Comparison of ENCODE assay signal across 9 mouse cellular contexts in genomic region chr4:57202660-57203361, GRCm38 (mm10). TPM values are rescaled to one million over a fixed set of nuclear protein-coding genes. Genes with fewer than 3 reads are reported as not detected.
A peak's percentile ranks its signal among the peaks of the same experiment; 100 is the strongest.
DNase-seq lines count a peak whose midpoint lies in the region; ATAC-seq and TF ChIP-seq lines count a peak whose summit lies in the region.
"Had no signal": no experiment of that assay in that cellular context is flagged by ENCODE, and none has a peak within 500 bp of the region (broad histone marks: within the 10 kb centered on the region; RNA-seq: fewer than 3 reads in every experiment).

No protein-coding gene starts in this region.

- no peak for TF ChIP-seq POLR2A in kidney, adult 2 months (IDR thresholded peaks at IDR 0.05; ENCODE audit: low read depth, low read length)

- H3K27me3 ChIP-seq in midbrain, postnatal 0 days (ENCODE audit: insufficient read depth, low read length) = no peaks in the 10 kb centered on the region
- no peaks in the 10 kb centered on the region for H3K27me3 ChIP-seq in midbrain, embryonic 13.5 days
- no peaks in the 10 kb centered on the region for H3K27me3 ChIP-seq in heart, postnatal 0 days (ENCODE audit: control insufficient read depth, insufficient read depth, low read length)
- H3K27me3 ChIP-seq in stomach, postnatal 0 days (ENCODE audit: control insufficient read depth, insufficient read depth, low read length) = no peaks in the 10 kb centered on the region
- H3K27me3 ChIP-seq in hindbrain, embryonic 12.5 days = no peaks in the 10 kb centered on the region
- H3K27me3 ChIP-seq in kidney, adult 2 months (replicated peaks; ENCODE audit: control insufficient read depth, insufficient read depth, low read length) = no peaks in the 10 kb centered on the region
- H3K27me3 ChIP-seq: liver, embryonic 13.5 days had no signal

- ATAC-seq in midbrain, postnatal 0 days (ENCODE audit: low FRiP score) = no peak
- ATAC-seq in midbrain, embryonic 13.5 days = no peak
- no peak for ATAC-seq in heart, postnatal 0 days (ENCODE audit: insufficient read depth, low read depth)
- ATAC-seq in stomach, postnatal 0 days (ENCODE audit: low FRiP score, low TSS enrichment) = peak; percentile 88
- no peak for ATAC-seq in granulocyte monocyte progenitor cell, adult 5-6 weeks (replicated peaks; ENCODE audit: poor library complexity, severe bottlenecking)
- no peak for ATAC-seq in hindbrain, embryonic 12.5 days (ENCODE audit: low FRiP score)

- no peak overlapping the region for H3K4me2 ChIP-seq in midbrain, postnatal 0 days (ENCODE audit: low read depth, low read length, poor library complexity, severe bottlenecking)
- H3K4me2 ChIP-seq in midbrain, embryonic 13.5 days (replicated peaks) = no peak overlapping the region
- H3K4me2 ChIP-seq in heart, postnatal 0 days (ENCODE audit: low read depth, low read length) = no peak overlapping the region
- H3K4me2 ChIP-seq in stomach, postnatal 0 days (replicated peaks; ENCODE audit: low read depth) = no peak overlapping the region
- H3K4me2 ChIP-seq in hindbrain, embryonic 12.5 days (replicated peaks) = no peak overlapping the region
- H3K4me2 ChIP-seq: liver, embryonic 13.5 days had no signal

- no peaks in the 10 kb centered on the region; the same call in 1 of the 2 replicates for H3K9me3 ChIP-seq in midbrain, postnatal 0 days (ENCODE audit: low read length)
- peaks cover 12% of the 10 kb centered on the region; the same call in 1 of the 2 replicates for H3K9me3 ChIP-seq in midbrain, embryonic 13.5 days
- H3K9me3 ChIP-seq in heart, postnatal 0 days (replicated peaks; ENCODE audit: control insufficient read depth, low read length) = 0 out of 2 replicates have a peak, but pooled peaks cover 8% of the 10 kb centered on the region
- H3K9me3 ChIP-seq in stomach, postnatal 0 days (ENCODE audit: control insufficient read depth, low read length) = no peaks in the 10 kb centered on the region
- H3K9me3 ChIP-seq in hindbrain, embryonic 12.5 days (replicated peaks) = peaks cover 10% of the 10 kb centered on the region
- H3K9me3 ChIP-seq: liver, embryonic 13.5 days had no signal

- H3K36me3 ChIP-seq in midbrain, postnatal 0 days (ENCODE audit: insufficient read depth, low read length) = no peaks in the 10 kb centered on the region
- H3K36me3 ChIP-seq in midbrain, embryonic 13.5 days = no peaks in the 10 kb centered on the region
- 0 out of 2 replicates have a peak, but pooled peaks cover 7% of the 10 kb centered on the region for H3K36me3 ChIP-seq in heart, postnatal 0 days (replicated peaks; ENCODE audit: control insufficient read depth, insufficient read depth, low read length)
- no peaks in the 10 kb centered on the region for H3K36me3 ChIP-seq in stomach, postnatal 0 days (ENCODE audit: control insufficient read depth, insufficient read depth, low read length)
- H3K36me3 ChIP-seq in hindbrain, embryonic 12.5 days = no peaks in the 10 kb centered on the region
- peaks cover 2% of the 10 kb centered on the region; the same call in 1 of the 2 replicates for H3K36me3 ChIP-seq in kidney, adult 2 months (ENCODE audit: control insufficient read depth, insufficient read depth, low read length)
- H3K36me3 ChIP-seq: liver, embryonic 13.5 days had no signal

- DNase-seq in midbrain, postnatal 0 days (ENCODE audit: low spot score) = peak; percentile 26
- peak; percentile 33 for DNase-seq in embryo, embryonic 11 days
- no peak for DNase-seq in heart, postnatal 0 days (ENCODE audit: low spot score)
- peak; percentile 55 for DNase-seq in stomach, postnatal 0 days (ENCODE audit: low spot score)
- no peak for DNase-seq in kidney, adult 2 months
- DNase-seq: liver, embryonic 13.5 days had no signal

- no peak overlapping the region for H3K4me3 ChIP-seq in midbrain, postnatal 0 days (ENCODE audit: low read depth, low read length)
- no peak overlapping the region for H3K4me3 ChIP-seq in midbrain, embryonic 13.5 days (replicated peaks)
- H3K4me3 ChIP-seq in heart, postnatal 0 days (ENCODE audit: low read depth, low read length) = no peak overlapping the region
- no peak overlapping the region for H3K4me3 ChIP-seq in stomach, postnatal 0 days (ENCODE audit: low read depth, low read length)
- H3K4me3 ChIP-seq in hindbrain, embryonic 12.5 days = no peak overlapping the region
- H3K4me3 ChIP-seq in kidney, adult 2 months (ENCODE audit: insufficient read depth, low read depth, low read length) = no peak overlapping the region
- H3K4me3 ChIP-seq: liver, embryonic 13.5 days had no signal

- TF ChIP-seq EP300 in heart, postnatal 0 days (IDR thresholded peaks at IDR 0.05; ENCODE audit: low read depth) = no peak
- TF ChIP-seq EP300 in stomach, postnatal 0 days (optimal IDR thresholded peaks at IDR 0.05) = no peak

- H3K27ac ChIP-seq in midbrain, postnatal 0 days (ENCODE audit: low read depth, low read length) = no peak overlapping the region
- H3K27ac ChIP-seq in midbrain, embryonic 13.5 days = no peak overlapping the region
- peak overlapping the region; percentile 8; the same call in 1 of the 2 replicates for H3K27ac ChIP-seq in heart, postnatal 0 days (ENCODE audit: low read depth)
- peak overlapping the region; percentile 54 for H3K27ac ChIP-seq in stomach, postnatal 0 days (replicated peaks)
- H3K27ac ChIP-seq in hindbrain, embryonic 12.5 days = no peak overlapping the region
- no peak overlapping the region for H3K27ac ChIP-seq in kidney, adult 2 months (ENCODE audit: insufficient read depth, low read depth, low read length)
- H3K27ac ChIP-seq: liver, embryonic 13.5 days had no signal

- peak; percentile 22 for TF ChIP-seq CTCF in midbrain, postnatal 0 days (IDR thresholded peaks at IDR 0.05)
- TF ChIP-seq CTCF in heart, postnatal 0 days (IDR thresholded peaks at IDR 0.05; ENCODE audit: low read depth) = no peak
- peak; percentile 53 for TF ChIP-seq CTCF in stomach, postnatal 0 days (IDR thresholded peaks at IDR 0.05; ENCODE audit: low read depth)
- no peak for TF ChIP-seq CTCF in kidney, adult 2 months (conservative IDR thresholded peaks at IDR 0.05; ENCODE audit: insufficient read depth, insufficient read length, low read depth, low read length)

- 71% methylated on average over 10 of the region's 10 CpGs for WGBS in midbrain, postnatal 0 days
- WGBS in midbrain, embryonic 13.5 days = 77% methylated on average over 10 of the region's 10 CpGs
- 41% methylated on average over 10 of the region's 10 CpGs for WGBS in heart, postnatal 0 days
- WGBS in stomach, postnatal 0 days = 38% methylated on average over 10 of the region's 10 CpGs
- WGBS in hindbrain, embryonic 12.5 days = 62% methylated on average over 10 of the region's 10 CpGs
- 61% methylated on average over 10 of the region's 10 CpGs for WGBS in kidney, adult 2 months

- no peak overlapping the region for H3K9ac ChIP-seq in midbrain, postnatal 0 days (replicated peaks; ENCODE audit: low read length, poor library complexity, severe bottlenecking)
- H3K9ac ChIP-seq in midbrain, embryonic 13.5 days (replicated peaks) = no peak overlapping the region
- no peak overlapping the region for H3K9ac ChIP-seq in heart, postnatal 0 days (replicated peaks; ENCODE audit: low read depth, low read length)
- H3K9ac ChIP-seq in stomach, postnatal 0 days (ENCODE audit: low read length) = no peak overlapping the region
- H3K9ac ChIP-seq in hindbrain, embryonic 12.5 days = no peak overlapping the region
- H3K9ac ChIP-seq: liver, embryonic 13.5 days had no signal

- no peaks in the 10 kb centered on the region for H3K4me1 ChIP-seq in midbrain, postnatal 0 days (ENCODE audit: insufficient read depth, low read length)
- no peaks in the 10 kb centered on the region for H3K4me1 ChIP-seq in midbrain, embryonic 13.5 days (replicated peaks)
- H3K4me1 ChIP-seq in heart, postnatal 0 days (ENCODE audit: control insufficient read depth, insufficient read depth) = no peaks in the 10 kb centered on the region
- no peaks in the 10 kb centered on the region for H3K4me1 ChIP-seq in stomach, postnatal 0 days (replicated peaks; ENCODE audit: control insufficient read depth, insufficient read depth)
- H3K4me1 ChIP-seq in hindbrain, embryonic 12.5 days = peaks cover 12% of the 10 kb centered on the region; the same call in 1 of the 2 replicates
- no peaks in the 10 kb centered on the region for H3K4me1 ChIP-seq in kidney, adult 2 months (ENCODE audit: control insufficient read depth, insufficient read depth, low read length)
- H3K4me1 ChIP-seq: liver, embryonic 13.5 days had no signal

RNA-seq across cellular contexts. Expression of gene Epb41l4b, which starts 59.6 kb away (rescaled TPM):
- total RNA-seq in midbrain, postnatal 0 days (2014; rRNA removed) = 12.3 and 14.9 TPM in 2 replicates
- 3.1 and 3.2 TPM in 2 replicates for polyA plus RNA-seq in midbrain, postnatal 0 days (2015; fragmentation: Nextera tagmentation; extraction: Ambion mirVana)
- polyA plus RNA-seq in midbrain, embryonic 13.5 days (2015; fragmentation: Nextera tagmentation; extraction: Ambion mirVana) = 1.9 and 2.3 TPM in 2 replicates
- total RNA-seq in heart, postnatal 0 days (2014; rRNA removed; ENCODE audit: low replicate concordance) = 0.19 and 3.1 TPM in 2 replicates
- polyA plus RNA-seq in heart, postnatal 0 days (2015; fragmentation: Nextera tagmentation; extraction: Ambion mirVana) = 0.34 and 0.37 TPM in 2 replicates
- polyA plus RNA-seq in stomach, postnatal 0 days (2015; fragmentation: Nextera tagmentation; extraction: Ambion mirVana) = 23.0 and 23.5 TPM in 2 replicates
- 4.5 and 12.7 TPM in 2 replicates for total RNA-seq in granulocyte monocyte progenitor cell, adult 5-6 weeks (2014; fragmentation: Nextera tagmentation)
- 1.8 and 2.5 TPM in 2 replicates for total RNA-seq in granulocyte monocyte progenitor cell, adult 5-6 weeks (2017)
- polyA plus RNA-seq in hindbrain, embryonic 12.5 days (2016; fragmentation: Nextera tagmentation; extraction: Ambion mirVana) = 1.5 and 2.0 TPM in 2 replicates
- 15.8 and 17.9 TPM in 2 replicates for polyA plus RNA-seq in kidney, adult 2 months (2012; rRNA removed)

Comparison
In these comparisons a context has a peak if more than half of its experiments do, and no peak if none do; other contexts are left out.
1. DNase-seq: peak in midbrain, postnatal 0 days (single experiment), embryo, embryonic 11 days (single experiment) and stomach, postnatal 0 days (single experiment); none in heart, postnatal 0 days (single experiment) and kidney, adult 2 months (single experiment).
2. H3K27ac ChIP-seq: peak in heart, postnatal 0 days (single experiment) and stomach, postnatal 0 days (single experiment); none in midbrain, postnatal 0 days (single experiment), midbrain, embryonic 13.5 days (single experiment), hindbrain, embryonic 12.5 days (single experiment) and kidney, adult 2 months (single experiment).
3. CTCF ChIP-seq: peak in midbrain, postnatal 0 days (single experiment) and stomach, postnatal 0 days (single experiment); none in heart, postnatal 0 days (single experiment) and kidney, adult 2 months (single experiment).